Mouse (Mus musculus) left cerebral cortex, adult 18-20 months (tissue): ENCODE results near the gene Acrbp. TPM values are rescaled to one million over a fixed set of nuclear protein-coding genes. Genes with fewer than 3 reads are reported as not detected.
"Not testable (repeated sequence)": the region's sequence is repeated elsewhere in the genome, so short reads cannot be mapped to it uniquely, and the experiment has no call there.

Experiments used
- DNase-seq, 2 experiments: peaks; one replicate each; pipeline ENCODE4 v3.0.0; 2021 to 2022; ENCODE audit warnings: low spot score in 2 of 2, mixed read lengths in 1 of 2
- long read RNA-seq, 2 experiments: library from polyadenylated mRNA; stranded (forward); transcript quantifications; one replicate each; pipeline ENCODE4 v2.0.0; 2021
- total RNA-seq, 2 experiments: library from RNA; stranded (reverse); gene quantifications; 2 replicates each; pipeline ENCODE4 v1.2.3; 2021

Gene Acrbp
- 10 to 100 TPM; 11.2 to 14.5 TPM for total RNA-seq
- long read RNA-seq, experiment 1, partial matches to known transcripts: 0 of 3 reads
- long read RNA-seq, experiment 1, other reads (novel, unspliced or antisense): 1 of 3 reads
- long read RNA-seq, experiment 2, partial matches to known transcripts: 0 of 2 reads
- long read RNA-seq, experiment 2, other reads (novel, unspliced or antisense): 1 of 2 reads

GRCm38 (mm10) chr6:125049678-125050077 is at the start of gene Acrbp:
Gene Acrbp, plus strand, starts transcription at chr6:125049689.
- no peak for DNase-seq

- no peak for DNase-seq
Observed at GRCm38 (mm10) chr6:125003706-125004105, 45.8 kb upstream of the Acrbp start.

- DNase-seq: no peak
Observed at GRCm38 (mm10) chr6:125005086-125005485, 44.4 kb upstream of the Acrbp start.

- no peak for DNase-seq
Observed at GRCm38 (mm10) chr6:125008060-125008459, 41.4 kb upstream of the Acrbp start.

GRCm38 (mm10) chr6:125008586-125009128 is 40.8 kb upstream of the Acrbp start:
- DNase-seq: peak; percentile 96 to 98

GRCm38 (mm10) chr6:125009129-125009180 is 40.5 kb upstream of the Acrbp start, which contains the start of gene Zfp384:
Gene Zfp384, plus strand, starts transcription at chr6:125009145.
- DNase-seq: no peak

GRCm38 (mm10) chr6:125009181-125010073 is 40.1 kb upstream of the Acrbp start:
- DNase-seq: peak; percentile 74 to 79

GRCm38 (mm10) chr6:125017682-125018081 is 31.8 kb upstream of the Acrbp start:
- no peak for DNase-seq

- not testable (repeated sequence) for DNase-seq
Observed at GRCm38 (mm10) chr6:125030532-125030931, 19.0 kb upstream of the Acrbp start.

GRCm38 (mm10) chr6:125031604-125032003 is 17.9 kb upstream of the Acrbp start:
- DNase-seq: no peak

GRCm38 (mm10) chr6:125038666-125039065 is 10.8 kb upstream of the Acrbp start:
- DNase-seq: no peak

GRCm38 (mm10) chr6:125039131-125039530 is 10.4 kb upstream of the Acrbp start:
- no peak for DNase-seq

- peak; percentile 85 to 91 for DNase-seq
Observed at GRCm38 (mm10) chr6:125039533-125040153, 9.8 kb upstream of the Acrbp start, which contains the start of gene Ing4. Gene Ing4, plus strand, starts transcription at chr6:125039760.

- no peak for DNase-seq
Observed at GRCm38 (mm10) chr6:125040221-125040620, 9.3 kb upstream of the Acrbp start.

GRCm38 (mm10) chr6:125041047-125041446 is 8.4 kb upstream of the Acrbp start:
- DNase-seq: no peak

GRCm38 (mm10) chr6:125042081-125042480 is 7.4 kb upstream of the Acrbp start:
- no peak for DNase-seq

GRCm38 (mm10) chr6:125046691-125047090 is 2.8 kb upstream of the Acrbp start:
- DNase-seq: peak; percentile 78 to 82

GRCm38 (mm10) chr6:125051237-125051636 is 1.7 kb downstream of the Acrbp start:
- DNase-seq: no peak

- DNase-seq: no peak
Observed at GRCm38 (mm10) chr6:125061493-125061892, 12.0 kb downstream of the Acrbp start.

- DNase-seq: no peak
Observed at GRCm38 (mm10) chr6:125062511-125062910, 13.0 kb downstream of the Acrbp start.

GRCm38 (mm10) chr6:125063906-125064305 is 14.4 kb downstream of the Acrbp start:
- DNase-seq: no peak

GRCm38 (mm10) chr6:125065223-125065622 is 15.7 kb downstream of the Acrbp start:
- DNase-seq: not testable (repeated sequence)
